Mouse (Mus musculus) spleen, postnatal 4 days (tissue): Measurements from ENCODE around the gene Fam221a.
A peak's percentile ranks its signal among the peaks of the same experiment; 100 is the strongest.

ENCODE experiments used
- DNase-seq, 2 experiments: peaks; one replicate each; pipeline ENCODE4 v3.0.0; 2022; ENCODE audit warnings: low spot score in 2 of 2

Gene Fam221a

GRCm38 (mm10) chr6:49367159-49368054 lies at the start of gene Fam221a:
Gene Fam221a (plus strand): TSS chr6:49367739.
- peak; percentile 89 to 91 for DNase-seq

DNA sequence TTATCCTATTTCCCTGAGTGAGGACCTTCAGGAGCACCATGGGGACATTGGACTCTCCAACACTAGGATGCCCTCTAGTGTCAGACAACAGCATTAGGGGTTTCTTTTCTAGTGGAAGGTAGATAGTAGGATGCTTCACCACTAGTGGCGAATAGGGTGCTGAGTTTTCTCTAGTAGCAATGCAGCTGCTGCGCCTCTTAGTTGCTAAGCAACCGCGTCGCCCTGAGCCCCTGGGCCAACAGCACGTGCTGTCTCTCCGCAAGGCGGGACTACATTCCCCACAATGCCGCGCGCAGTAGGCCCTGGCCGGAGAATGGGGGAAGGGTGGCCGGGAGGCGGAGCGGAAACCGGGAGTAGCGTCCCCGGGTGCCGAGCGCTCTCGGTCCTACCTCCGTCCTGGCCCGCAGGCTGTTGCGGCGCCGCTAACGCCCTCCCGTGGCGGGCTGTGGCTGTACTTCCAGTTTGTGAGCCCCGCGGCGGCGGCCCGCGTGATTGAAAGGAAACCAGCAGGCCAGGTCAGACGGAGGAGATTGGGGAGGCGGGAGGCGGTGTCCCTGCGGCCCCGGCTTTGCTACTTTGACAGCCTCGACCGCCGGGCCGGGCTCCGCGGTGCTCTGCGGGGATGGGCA lies 48.5 kb upstream of the Fam221a start, which contains the start of gene Ccdc126:
Ccdc126 (plus strand) TSS at position 309 of the 629 bp plus-strand sequence.
- peak; percentile 91 to 93 for DNase-seq

DNA sequence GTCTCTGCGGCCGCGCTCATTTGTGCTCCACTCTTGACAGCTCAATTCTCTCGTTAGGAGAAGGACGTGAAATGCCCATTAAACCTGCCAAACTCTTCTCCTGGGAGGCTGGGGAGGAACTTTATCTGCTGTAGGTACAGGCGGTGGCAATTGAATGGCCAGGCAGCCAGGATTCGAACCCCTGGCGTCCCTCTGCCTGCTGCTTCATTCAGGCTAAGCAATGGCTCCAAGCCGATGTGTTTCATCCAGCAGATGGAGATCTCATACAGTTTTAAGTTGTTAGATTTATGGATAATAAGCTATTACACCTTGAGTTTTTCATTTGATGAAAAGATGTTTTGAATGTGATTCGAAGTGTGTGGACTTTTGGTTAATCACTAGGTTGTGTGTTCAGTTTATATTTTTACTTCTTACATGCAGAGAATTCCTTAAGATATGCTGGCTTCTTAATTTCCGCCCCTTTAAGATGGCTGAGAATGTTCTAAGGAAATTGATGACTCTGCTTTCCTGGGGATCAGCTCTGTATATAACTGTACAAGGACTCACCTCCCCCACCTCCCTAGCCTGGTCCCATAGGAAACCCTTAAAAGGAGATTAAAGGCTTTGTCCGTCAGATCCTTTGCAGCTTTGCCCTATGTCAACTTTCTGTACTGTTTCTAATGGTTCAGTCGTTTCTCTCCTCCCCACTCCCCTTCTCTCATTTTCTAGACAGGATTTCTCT lies 47.8 kb upstream of the Fam221a start:
- no peak for DNase-seq

GRCm38 (mm10) chr6:49321341-49321740 lies 46.2 kb upstream of the Fam221a start:
- no peak for DNase-seq

GRCm38 (mm10) chr6:49322056-49322455 lies 45.5 kb upstream of the Fam221a start:
- DNase-seq = no peak

DNA sequence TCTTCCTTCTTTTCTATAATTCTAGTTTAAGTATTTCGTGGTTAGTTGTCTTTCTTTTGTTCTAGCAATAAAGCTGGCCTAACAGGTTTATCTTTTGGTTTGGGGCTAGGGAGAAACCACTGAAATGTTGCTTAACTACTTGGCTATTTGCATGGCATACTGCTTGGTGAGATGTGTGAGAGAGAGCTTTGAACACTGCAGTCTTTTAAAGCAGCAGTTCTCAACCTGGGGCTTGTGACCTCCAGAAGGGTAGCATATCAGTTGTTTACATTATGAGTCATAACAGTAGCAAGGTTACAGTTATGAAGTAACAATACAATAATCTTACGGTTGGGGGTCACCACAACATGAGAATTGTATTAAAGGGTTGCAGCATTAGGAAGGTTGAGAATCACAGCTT lies 44.6 kb upstream of the Fam221a start:
- DNase-seq = no peak

GRCm38 (mm10) chr6:49324528-49324927 lies 43.0 kb upstream of the Fam221a start:
- DNase-seq = no peak

GRCm38 (mm10) chr6:49325294-49325693 lies 42.2 kb upstream of the Fam221a start:
- no peak for DNase-seq

DNA sequence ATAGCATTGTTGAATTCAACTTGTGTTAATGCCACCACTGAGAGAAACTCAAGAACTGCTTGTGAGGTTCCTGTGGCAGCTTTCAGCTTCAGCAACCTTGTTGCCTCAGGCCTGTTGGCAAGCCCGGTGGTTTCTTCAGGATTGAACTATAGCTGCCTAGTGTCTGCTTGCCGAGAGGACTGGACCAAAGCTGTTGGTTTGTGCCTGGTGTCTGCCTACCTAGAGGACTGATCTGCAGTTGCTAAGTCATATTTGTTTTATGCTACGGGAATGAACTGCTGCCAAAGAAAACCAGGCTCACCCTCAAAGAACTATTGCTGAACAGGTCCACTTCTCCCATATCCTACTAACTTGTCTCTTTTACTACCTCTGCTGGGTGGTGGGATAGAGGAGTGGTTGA lies 40.7 kb upstream of the Fam221a start:
- no peak for DNase-seq

DNA sequence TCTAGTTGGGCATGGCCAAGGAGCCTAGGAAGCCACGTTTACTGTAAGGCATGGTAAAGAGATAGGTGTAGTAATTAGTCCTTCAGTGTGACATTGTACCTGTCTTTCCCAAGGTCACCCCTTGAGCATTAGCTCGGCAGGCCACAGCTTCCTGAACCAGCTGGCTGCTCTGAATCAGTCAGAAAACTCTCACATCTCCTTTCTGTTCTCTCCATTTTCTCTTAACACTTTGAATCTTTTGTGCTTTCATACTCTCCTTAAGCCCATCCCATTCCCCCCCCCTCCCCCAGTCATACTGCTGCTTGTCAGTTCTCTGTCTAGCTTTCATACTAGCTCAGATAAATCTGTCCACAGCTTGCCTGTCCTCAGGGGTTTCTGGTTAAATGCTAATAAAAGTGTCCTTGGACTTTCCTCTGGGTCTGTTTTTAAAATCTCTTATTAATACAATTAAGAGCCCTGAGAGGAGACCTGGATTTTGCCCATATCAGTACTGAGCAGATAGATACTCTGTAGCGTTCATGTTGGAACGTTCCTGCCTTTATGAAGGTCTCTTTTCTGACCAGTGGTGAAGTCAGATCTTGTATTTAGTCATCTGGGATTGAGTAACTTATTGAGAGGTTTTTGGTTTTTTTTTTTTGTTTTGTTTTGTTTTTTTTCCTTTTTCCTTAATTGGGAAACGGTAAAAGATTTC lies 36.0 kb upstream of the Fam221a start:
- no peak for DNase-seq

- no peak for DNase-seq
Measured at GRCm38 (mm10) chr6:49332060-49332370, 35.5 kb upstream of the Fam221a start.

DNA sequence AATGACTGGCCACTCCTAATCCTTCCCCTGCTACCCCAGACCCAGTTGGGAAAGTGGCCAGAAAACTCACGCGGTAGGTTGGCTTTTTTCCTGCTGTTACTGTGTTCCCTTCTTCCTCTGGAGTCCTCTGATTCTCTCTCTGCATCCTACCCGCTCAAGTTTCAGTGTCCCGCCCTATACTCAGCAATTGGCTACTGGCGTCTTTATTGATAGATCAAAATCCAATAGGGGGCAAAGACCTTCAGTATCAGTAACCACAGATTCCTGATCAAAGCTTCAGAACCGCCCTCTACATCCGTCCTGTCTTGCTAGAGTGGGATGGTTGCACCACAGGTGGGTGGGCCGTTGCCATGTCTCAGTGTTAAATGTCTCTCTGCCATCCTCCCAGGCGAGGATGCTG lies 29.0 kb upstream of the Fam221a start:
- no peak for DNase-seq

DNA sequence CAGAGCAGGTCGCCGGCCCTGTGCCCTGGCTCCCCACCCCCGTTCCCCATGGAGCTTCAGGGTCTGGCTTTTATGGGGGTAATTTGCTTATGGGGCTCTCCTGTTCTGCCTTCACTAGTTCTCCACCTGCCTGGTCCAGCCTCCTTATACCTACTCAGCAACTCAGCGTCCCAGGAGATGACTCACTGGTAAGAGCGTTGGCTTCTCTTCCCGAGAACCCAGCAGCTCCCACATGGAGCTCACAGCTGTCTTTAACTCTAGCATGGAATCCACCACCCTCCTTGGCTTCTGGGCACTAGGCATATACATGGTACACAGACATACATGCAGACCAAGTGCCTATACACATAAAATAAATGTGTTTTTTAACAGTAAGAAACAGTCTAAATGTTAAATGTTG lies 28.4 kb upstream of the Fam221a start:
- no peak for DNase-seq

DNA sequence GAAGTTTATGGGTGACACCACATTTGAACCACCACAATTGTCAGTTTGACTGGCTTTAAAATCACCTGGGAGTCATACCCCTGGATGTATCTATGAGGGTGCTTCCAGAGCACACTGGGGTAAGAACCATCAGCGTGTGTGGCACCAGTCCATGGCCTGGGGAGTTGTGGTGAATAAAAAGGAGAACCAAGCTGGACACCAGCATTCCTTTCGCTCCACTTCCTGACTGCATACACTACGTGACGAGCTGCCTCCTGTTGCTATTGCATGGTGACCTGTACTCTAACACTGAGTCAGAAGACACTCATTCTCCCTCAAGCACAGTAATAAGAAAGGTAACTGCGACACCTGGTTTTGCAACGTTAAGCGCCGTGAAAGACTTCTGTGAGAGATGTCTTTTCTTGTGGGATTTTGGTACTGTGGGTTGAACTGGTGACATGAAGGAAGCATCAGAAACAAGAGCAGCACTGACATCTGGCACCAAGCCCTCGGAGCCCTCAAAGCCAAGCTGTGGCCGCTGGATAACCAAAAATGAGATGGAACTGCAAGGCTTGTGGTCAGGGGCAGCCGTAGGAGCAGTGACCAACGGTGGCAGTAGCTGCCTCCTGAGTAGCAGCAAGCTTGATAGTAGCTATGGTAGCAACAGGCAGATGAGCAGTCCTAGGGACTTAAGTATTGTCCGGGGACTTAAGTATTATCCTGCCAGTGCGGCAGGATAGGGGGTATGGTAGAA lies 23.6 kb upstream of the Fam221a start:
- no peak for DNase-seq

DNA sequence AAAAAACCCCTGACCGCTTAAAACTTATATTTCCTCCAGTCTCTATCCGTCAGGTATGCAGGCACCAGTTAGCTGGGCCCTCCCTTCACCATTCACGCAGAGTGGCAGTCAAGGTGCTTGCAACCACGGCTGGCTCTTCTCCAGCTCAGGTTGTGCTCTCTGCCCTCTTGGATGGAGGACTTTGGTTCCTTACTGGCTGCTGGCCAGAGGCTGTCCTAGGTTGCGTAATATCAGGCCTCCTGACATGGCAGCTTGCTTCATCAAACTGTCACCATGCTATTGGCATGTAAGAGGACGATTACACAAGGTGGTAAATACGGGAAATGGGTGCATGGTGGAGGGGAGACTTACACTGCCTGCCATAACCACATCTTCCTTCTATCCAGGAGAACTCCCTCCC lies 17.7 kb upstream of the Fam221a start:
- peak; percentile 30 to 69 for DNase-seq

GRCm38 (mm10) chr6:49354613-49355012 lies 12.9 kb upstream of the Fam221a start:
- no peak for DNase-seq

GRCm38 (mm10) chr6:49355171-49355570 lies 12.4 kb upstream of the Fam221a start:
- no peak for DNase-seq

GRCm38 (mm10) chr6:49360420-49360819 lies 7.1 kb upstream of the Fam221a start:
- no peak for DNase-seq

DNA sequence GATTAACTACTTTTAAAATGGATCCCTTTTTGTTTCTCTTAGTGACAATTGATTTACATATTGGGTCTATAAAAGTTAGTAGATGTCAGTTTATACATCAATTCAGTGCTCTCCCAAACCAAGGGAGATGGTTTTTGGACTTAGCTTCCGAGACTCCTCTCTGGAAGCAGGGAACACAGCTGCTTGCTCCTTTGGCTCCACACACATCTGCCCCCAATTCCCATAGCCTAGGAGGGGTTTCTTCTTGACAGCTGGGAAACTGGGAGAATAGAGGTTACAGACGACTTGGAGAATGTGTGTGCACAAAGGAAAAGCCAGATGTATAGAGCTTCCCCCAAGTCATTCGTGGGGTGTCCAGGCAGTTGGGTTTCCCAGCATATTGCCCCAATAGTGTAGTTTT lies 673 bp downstream of the Fam221a start:
- no peak for DNase-seq

GRCm38 (mm10) chr6:49372705-49373104 lies 5.2 kb downstream of the Fam221a start:
- peak in 1 of 2 experiments; percentile 22 for DNase-seq

- no peak for DNase-seq
Measured at GRCm38 (mm10) chr6:49373943-49374342, 6.4 kb downstream of the Fam221a start.
